Comparison of ENCODE assay signal across 7 mouse cellular contexts in the genomic region with DNA sequence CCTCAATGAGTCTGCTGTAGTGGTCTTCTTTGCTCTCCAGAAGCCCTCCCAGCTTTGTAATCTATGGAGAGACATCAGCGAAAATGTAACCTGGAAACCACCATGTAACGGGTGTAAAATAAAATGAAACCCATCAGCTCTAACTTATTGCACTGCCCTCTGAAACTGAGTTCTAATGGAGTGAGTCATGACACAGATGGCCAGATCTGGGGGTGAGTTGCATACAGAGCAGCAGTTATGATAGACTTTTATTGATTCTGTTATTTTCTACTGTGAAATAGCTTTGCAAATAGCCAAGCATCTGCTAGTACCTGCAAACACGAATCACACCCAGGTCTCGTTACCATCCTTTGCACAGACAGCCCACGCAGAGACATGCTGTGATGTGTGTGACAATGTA.
"Had no signal": no experiment of that assay in that cellular context is flagged by ENCODE, and none has a peak within 500 bp of the region (broad histone marks: within the 10 kb centered on the region; RNA-seq: fewer than 3 reads in every experiment).

No protein-coding gene starts in this region.

- DNase-seq: kidney, postnatal 10 days; kidney, postnatal 4 days; lung, adult 2 months; lung, postnatal 36 days; right cerebral cortex, adult 18-20 months; right cerebral cortex, postnatal 25 days; thymus, postnatal 36 days had no signal
